Mouse (Mus musculus) heart, postnatal 4 days (tissue): ENCODE data around the gene Slc12a4. TPM values are rescaled to one million over a fixed set of nuclear protein-coding genes. Genes with fewer than 3 reads are reported as not detected.

Experiments
- DNase-seq: peaks from one replicate; pipeline ENCODE4 v3.0.0; 2021
- microRNA-seq, 2 experiments: library from miRNA; unstranded; fragments of <30 nt; microRNA quantifications; one replicate each; pipeline ENCODE4 v1.2.0; 2021 to 2022
- total RNA-seq, 2 experiments: library from RNA; stranded (reverse); gene quantifications; 2 replicates each; pipeline ENCODE4 v1.2.3; 2021

Slc12a4 gene
- total RNA-seq, 2 experiments from 2014 or later = 62.4 to 65.8 TPM

GRCm38 (mm10) chr8:105931271-105931670 is 34.6 kb downstream of the Slc12a4 start:
- no peak for DNase-seq

- DNase-seq = peak; percentile 94
Measured at GRCm38 (mm10) chr8:105930602-105931001, 35.3 kb downstream of the Slc12a4 start.

GRCm38 (mm10) chr8:105925123-105925522 is 40.8 kb downstream of the Slc12a4 start:
- no peak for DNase-seq

GRCm38 (mm10) chr8:105919390-105919789 is 46.5 kb downstream of the Slc12a4 start:
- no peak for DNase-seq

GRCm38 (mm10) chr8:105900941-105901616 is 64.8 kb downstream of the Slc12a4 start:
- DNase-seq = no peak

GRCm38 (mm10) chr8:105900180-105900940 is 65.5 kb downstream of the Slc12a4 start, which contains the start of gene Pskh1:
TSS of gene Pskh1 (plus strand) at chr8:105900441.
- DNase-seq = peak; percentile 95

- DNase-seq = no peak
Measured at GRCm38 (mm10) chr8:105897801-105898480, 68.0 kb downstream of the Slc12a4 start.

Small RNAs within 50 kb of the gene (microRNA-seq; reads per million reads assigned to microRNA genes)
- 0.69 to 0.82 reads per million in 2 experiments for gene Mir7074

Other genes starting within 250 kb of the Slc12a4 start
- 1 to 10 TPM; 4.6 to 4.9 TPM for gene Gfod2, start 207.4 kb downstream of the Slc12a4 start, total RNA-seq
- 10 to 100 TPM; 22.3 to 23.1 TPM for gene Ranbp10, start 138.7 kb downstream of the Slc12a4 start, total RNA-seq
- gene Tsnaxip1, start 138.4 kb downstream of the Slc12a4 start, total RNA-seq = not detected
- 10 to 100 TPM; 16.8 to 18.4 TPM for gene Cenpt, start 112.8 kb downstream of the Slc12a4 start, total RNA-seq
- 10 to 100 TPM; 26.4 to 29.3 TPM for gene Thap11, start 111.0 kb downstream of the Slc12a4 start, total RNA-seq
- 10 to 100 TPM; 44.7 to 45.7 TPM for gene Nutf2, start 105.5 kb downstream of the Slc12a4 start, total RNA-seq
- 10 to 100 TPM; 34.0 to 34.8 TPM for gene Edc4, start 85.2 kb downstream of the Slc12a4 start, total RNA-seq
- not detected for gene Nrn1l, start 72.5 kb downstream of the Slc12a4 start, total RNA-seq
- 10 to 100 TPM; 21.7 to 24.3 TPM for gene Pskh1, start 65.7 kb downstream of the Slc12a4 start, total RNA-seq
- gene Ctrl, start 32.2 kb downstream of the Slc12a4 start, total RNA-seq = under 1 TPM in 1 of 2 experiments, not detected in 1; 0.32 TPM
- gene Psmb10, start 27.7 kb downstream of the Slc12a4 start, total RNA-seq = 10 to 100 TPM; 85.4 to 94.0 TPM
- gene Lcat, start 22.7 kb downstream of the Slc12a4 start, total RNA-seq = 1 to 10 TPM; 1.4 to 1.7 TPM
- not detected for gene Dpep3, start 13.3 kb upstream of the Slc12a4 start, total RNA-seq
- 10 to 100 TPM in 1 of 2 experiments, 1 to 10 TPM in 1; 9.8 to 10.2 TPM for gene Dus2, start 25.2 kb upstream of the Slc12a4 start, total RNA-seq
- gene Dpep2nb, start 39.9 kb upstream of the Slc12a4 start, total RNA-seq = not detected
- gene Ddx28, start 45.8 kb upstream of the Slc12a4 start, total RNA-seq = 1 to 10 TPM; 8.9 to 9.5 TPM
- 10 to 100 TPM; 24.2 to 26.4 TPM for gene Nfatc3, start 92.7 kb upstream of the Slc12a4 start, total RNA-seq
- under 1 TPM; 0.54 to 0.91 TPM for gene Esrp2, start 170.9 kb upstream of the Slc12a4 start, total RNA-seq
- 1 to 10 TPM; 4.2 to 4.9 TPM for gene Pla2g15, start 184.3 kb upstream of the Slc12a4 start, total RNA-seq
- 10 to 100 TPM; 17.1 to 18.9 TPM for gene Slc7a6, start 202.8 kb upstream of the Slc12a4 start, total RNA-seq
- gene Slc7a6os, start 244.8 kb upstream of the Slc12a4 start, total RNA-seq = 10 to 100 TPM; 17.0 to 17.1 TPM
- gene Prmt7, start 244.8 kb upstream of the Slc12a4 start, total RNA-seq = 10 to 100 TPM; 24.1 to 25.5 TPM